Mouse (Mus musculus) MEL (cell line): ENCODE measurements around the gene Ubr1.

Experiments
- CHD2 ChIP-seq: IDR thresholded peaks from 2 replicates; pipeline ENCODE4 v1.6.1; 2011; ENCODE audit warnings: low read length, improper control_type of control experiment
- CTCF ChIP-seq, 3 experiments: IDR thresholded peaks in 2 of 3; conservative IDR thresholded peaks in 1 of 3; 2 replicates each; pipeline ENCODE4 v1.5.1; 2011 to 2012; ENCODE audit warnings: low read length in 3 of 3, low read depth in 2 of 3, mild to moderate bottlenecking in 2 of 3, improper control_type of control experiment in 1 of 3, inconsistent platforms in 1 of 3, mixed read lengths in 1 of 3, moderate library complexity in 1 of 3; ENCODE audit not compliant: control insufficient read depth in 1 of 3, insufficient read depth in 1 of 3, poor library complexity in 1 of 3, severe bottlenecking in 1 of 3
- GATA1 ChIP-seq: IDR thresholded peaks from 2 replicates; pipeline ENCODE4 v1.6.1; 2011; ENCODE audit warnings: low read depth, low read length, improper control_type of control experiment
- POLR2A ChIP-seq, 2 experiments: IDR thresholded peaks; 2 replicates each; pipeline ENCODE4 v1.6.1; 2011 to 2012; ENCODE audit warnings: low read length in 2 of 2, mild to moderate bottlenecking in 2 of 2, control low read depth in 1 of 2, improper control_type of control experiment in 1 of 2, low read depth in 1 of 2, moderate library complexity in 1 of 2; ENCODE audit not compliant: control insufficient read depth in 1 of 2, insufficient read depth in 1 of 2, poor library complexity in 1 of 2
- POLR2AphosphoS2 ChIP-seq: IDR thresholded peaks from 2 replicates; pipeline ENCODE4 v1.6.1; 2011; ENCODE audit warnings: low read length, improper control_type of control experiment
- POLR2AphosphoS5 ChIP-seq: IDR thresholded peaks from 2 replicates; pipeline ENCODE4 v1.6.1; 2012; ENCODE audit warnings: low read depth, borderline replicate concordance, mild to moderate bottlenecking, inconsistent platforms, low read length, moderate library complexity, mixed read lengths
- UBTF ChIP-seq: IDR thresholded peaks from 2 replicates; pipeline ENCODE4 v1.6.1; 2012; ENCODE audit warnings: low read depth, mild to moderate bottlenecking, inconsistent platforms, low read length, improper control_type of control experiment, moderate library complexity, borderline replicate concordance; ENCODE audit not compliant: insufficient read depth

- TF ChIP-seq CHD2 (no peak), POLR2AphosphoS5 (no peak), POLR2AphosphoS2 (no peak), UBTF (no peak), POLR2A (IDR thresholded peaks at IDR 0.05; ENCODE audit: control insufficient read depth in 1 of 2, insufficient read depth in 1 of 2, low read depth in 1 of 2, low read length in 2 of 2, poor library complexity in 1 of 2) (no peak), CTCF (IDR thresholded peaks at IDR 0.05 in 2 of 3, conservative IDR thresholded peaks at IDR 0.05 in 1 of 3; ENCODE audit: control insufficient read depth in 1 of 3, insufficient read depth in 1 of 3, low read depth in 2 of 3, low read length in 3 of 3, poor library complexity in 1 of 3, severe bottlenecking in 1 of 3) (peak in 2 of 3 experiments; percentile 32 to 51; a peak in 3 of 6 replicates), GATA1 (no peak)
Observed at GRCm38 (mm10) chr2:120978693-120979037, 8.2 kb upstream of the Ubr1 start.
